Mouse (Mus musculus) liver, embryonic 13.5 days (tissue): ENCODE data around the gene Kif12. TPM values are rescaled to one million over a fixed set of nuclear protein-coding genes. Genes with fewer than 3 reads are reported as not detected.

Source experiments
- ATAC-seq: fragments of 200-750 bp; cut with Nextera tagmentation; 2 replicates; pipeline ENCODE4 v1.8.0; 2017; ENCODE audit warnings: low read depth, mild to moderate bottlenecking, moderate number of reproducible peaks, moderate library complexity
- DNase-seq: peaks from one replicate; pipeline ENCODE4 v3.0.0; 2022
- H3K27ac ChIP-seq: fragments of 300-500 bp; sonication (generic); 2 replicates; pipeline ENCODE4 v1.5.1; 2015; ENCODE audit warnings: moderate library complexity, mild to moderate bottlenecking, inconsistent platforms
- H3K27me3 ChIP-seq: fragments of 300-500 bp; sonication (generic); 2 replicates; pipeline ENCODE4 v1.6.1; 2015; ENCODE audit warnings: mild to moderate bottlenecking, inconsistent platforms
- H3K36me3 ChIP-seq: fragments of 300-500 bp; sonication (generic); 2 replicates; pipeline ENCODE4 v1.6.1; 2015; ENCODE audit warnings: mild to moderate bottlenecking, inconsistent platforms
- H3K4me1 ChIP-seq: fragments of 300-500 bp; sonication (generic); replicated peaks from 2 replicates; pipeline ENCODE4 v1.6.1; 2015; ENCODE audit warnings: inconsistent platforms
- H3K4me2 ChIP-seq: fragments of 300-500 bp; sonication (generic); 2 replicates; pipeline ENCODE4 v1.6.1; 2015; ENCODE audit warnings: inconsistent platforms, mild to moderate bottlenecking, moderate library complexity
- H3K4me3 ChIP-seq: fragments of 300-500 bp; sonication (generic); replicated peaks from 2 replicates; pipeline ENCODE4 v1.5.1; 2015; ENCODE audit warnings: mild to moderate bottlenecking, inconsistent platforms
- H3K9ac ChIP-seq: fragments of 300-500 bp; sonication (generic); 2 replicates; pipeline ENCODE4 v1.6.1; 2015; ENCODE audit warnings: mild to moderate bottlenecking, inconsistent platforms
- H3K9me3 ChIP-seq: fragments of 300-500 bp; sonication (generic); replicated peaks from 2 replicates; pipeline ENCODE4 v1.6.1; 2016; ENCODE audit warnings: inconsistent platforms
- WGBS: fragments of 180-500 bp; shearing (Covaris S2); methylation state at CpG from one replicate; pipeline ENCODE4 v1.1.7; 2015; ENCODE audit not compliant: insufficient replicate concordance; 5-methylcytosine and 5-hydroxymethylcytosine counted together
- polyA plus RNA-seq: library from polyadenylated mRNA; unstranded; fragments of >200 nt; fragmentation: Nextera tagmentation; extraction: Ambion mirVana; gene quantifications from 2 replicates; pipeline ENCODE4 v1.2.1, GENCODE M21; 2015

Kif12 gene
- polyA plus RNA-seq, result 5.1 TPM in 2 replicates

DNA sequence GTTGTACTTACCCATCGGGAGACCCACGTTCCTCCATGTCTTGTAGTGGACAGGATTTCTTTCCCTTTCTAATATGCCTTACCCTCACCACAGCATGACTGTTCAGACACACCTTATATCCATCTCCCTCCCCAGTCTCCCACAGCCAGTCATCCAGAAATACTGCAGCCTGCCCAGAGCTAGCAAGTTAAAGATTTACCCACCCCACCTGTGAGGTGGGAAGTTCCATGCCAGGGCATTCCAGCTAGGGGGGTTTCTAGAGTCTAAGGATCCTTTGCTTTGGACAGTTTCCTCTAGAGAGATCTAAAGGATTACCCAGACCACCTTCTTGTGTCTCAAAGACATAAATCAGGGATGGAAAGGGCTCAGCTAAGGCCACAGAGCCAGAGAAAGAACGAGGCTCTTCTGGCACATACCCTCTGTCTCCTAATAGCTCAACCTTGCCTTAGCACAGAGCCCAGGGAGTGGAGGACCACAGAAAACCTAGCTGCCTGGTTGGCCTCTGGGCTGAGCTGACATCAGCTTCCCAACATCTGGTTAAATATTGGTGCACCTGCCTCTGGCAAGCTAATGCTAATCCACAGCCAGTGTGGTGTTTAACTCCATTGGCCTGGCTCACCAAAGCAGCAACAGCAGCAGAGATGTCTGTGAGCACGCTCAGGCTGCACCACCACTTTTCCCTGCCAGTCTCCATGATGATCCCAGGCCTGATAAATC, at the start of gene Kif12:
Gene Kif12, minus strand, starts transcription at position 163 of the 717 bp plus-strand sequence.
- peak within 1 kb of the TSS; percentile 41; the same call in 1 of the 2 replicates for H3K9ac ChIP-seq
- DNase-seq, result no peak

DNA sequence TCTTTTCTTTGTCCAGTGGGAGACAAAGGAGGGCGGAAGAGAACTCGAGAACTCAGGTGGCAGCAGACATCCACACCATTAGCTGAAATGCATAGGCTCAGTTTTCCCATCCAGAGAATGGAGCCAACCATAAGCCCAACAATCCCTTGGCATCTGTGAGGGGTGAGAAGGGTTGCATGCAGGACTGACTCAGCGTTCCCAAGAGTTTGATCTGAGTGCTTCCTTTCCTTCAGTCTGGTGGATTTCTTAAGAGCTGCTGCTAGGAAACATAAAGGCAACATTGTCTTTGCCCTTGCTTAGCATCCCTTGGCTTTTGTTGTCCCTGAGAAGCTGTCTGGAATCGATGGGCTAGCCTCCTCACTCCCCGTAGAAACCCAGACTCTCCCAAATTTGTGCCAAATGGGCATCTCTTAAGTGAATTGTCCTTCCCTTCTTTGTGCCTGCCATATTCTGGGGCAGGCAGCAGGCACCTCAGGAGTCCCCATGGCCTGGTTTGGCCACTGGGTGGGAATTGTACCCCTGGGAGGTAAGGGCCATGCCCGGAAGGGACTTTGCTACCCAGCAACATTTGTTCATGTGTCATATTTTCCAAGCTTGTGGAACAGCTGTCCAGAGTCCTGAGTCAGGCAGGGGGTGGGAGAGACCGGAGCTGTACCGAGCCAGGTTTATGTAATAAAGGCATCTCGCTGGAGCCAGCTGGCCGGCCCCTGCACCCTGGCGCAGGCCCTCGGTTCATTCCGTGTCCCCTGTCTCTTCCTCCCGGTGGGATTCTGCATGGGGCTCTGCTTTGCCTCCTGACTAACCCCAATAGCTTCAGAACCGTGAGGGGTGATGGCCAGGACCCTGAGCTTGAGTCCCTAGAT, 49.4 kb upstream of the Kif12 start:
- Histone ChIP-seq H3K27ac (no peak overlapping the region), H3K27me3 (peaks cover 13% of the 10 kb centered on the region), H3K9ac (no peak overlapping the region), H3K4me1 (peaks cover 6% of the 10 kb centered on the region), H3K9me3 (no peaks in the 10 kb centered on the region), H3K4me3 (no peak overlapping the region), H3K4me2 (no peak overlapping the region), H3K36me3 (peaks cover 6% of the 10 kb centered on the region; the same call in 1 of the 2 replicates)
- no peak for ATAC-seq
- no peak for DNase-seq
- WGBS, result 69% methylated on average over 15 of the region's 15 CpGs

More for the DNA sequence above, at the start of gene Kif12:
- H3K4me3 ChIP-seq, result peak within 1 kb of the TSS; percentile 34
- H3K27ac ChIP-seq, result peak within 1 kb of the TSS; percentile 34; the same call in 1 of the 2 replicates
- peak; percentile 80 for ATAC-seq
- no peaks in the 10 kb centered on the region for H3K9me3 ChIP-seq
- H3K4me2 ChIP-seq, result peak within 1 kb of the TSS; percentile 49
- no peaks in the 10 kb centered on the region for H3K27me3 ChIP-seq
- WGBS, result 42% methylated on average over 4 of the region's 4 CpGs
- 0 out of 2 replicates have a peak, but pooled peaks cover 4% of the 10 kb centered on the region for H3K4me1 ChIP-seq
- H3K36me3 ChIP-seq, result no peaks in the 10 kb centered on the region

DNA sequence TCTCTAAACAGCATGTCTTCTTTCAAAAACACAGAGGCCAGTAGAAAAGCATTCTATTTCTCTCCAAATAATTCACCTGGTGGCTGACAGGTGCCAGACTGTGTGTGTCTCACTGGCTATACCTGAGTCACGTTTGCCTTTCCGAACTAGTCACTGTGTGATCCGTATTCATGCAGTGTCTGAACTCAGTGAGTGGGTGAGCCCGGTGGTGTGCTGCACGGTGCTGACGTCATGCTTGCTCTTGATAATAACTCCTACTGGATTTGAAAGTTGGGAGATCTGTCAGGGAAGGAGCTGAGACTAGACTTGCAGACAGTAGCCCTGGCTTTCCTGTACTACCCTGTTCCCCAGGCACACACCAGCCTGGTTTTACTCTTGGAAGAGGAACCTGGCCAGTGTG, 47.7 kb upstream of the Kif12 start:
- H3K4me1 ChIP-seq, result peaks cover 10% of the 10 kb centered on the region
- DNase-seq, result no peak
- H3K4me3 ChIP-seq, result no peak overlapping the region
- peaks cover 30% of the 10 kb centered on the region for H3K27me3 ChIP-seq
- ATAC-seq, result no peak
- H3K36me3 ChIP-seq, result 0 out of 2 replicates have a peak, but pooled peaks cover 6% of the 10 kb centered on the region
- no peaks in the 10 kb centered on the region for H3K9me3 ChIP-seq
- no peak overlapping the region for H3K9ac ChIP-seq
- no peak overlapping the region for H3K27ac ChIP-seq
- WGBS, result 66% methylated on average over 6 of the region's 6 CpGs
- no peak overlapping the region for H3K4me2 ChIP-seq

DNA sequence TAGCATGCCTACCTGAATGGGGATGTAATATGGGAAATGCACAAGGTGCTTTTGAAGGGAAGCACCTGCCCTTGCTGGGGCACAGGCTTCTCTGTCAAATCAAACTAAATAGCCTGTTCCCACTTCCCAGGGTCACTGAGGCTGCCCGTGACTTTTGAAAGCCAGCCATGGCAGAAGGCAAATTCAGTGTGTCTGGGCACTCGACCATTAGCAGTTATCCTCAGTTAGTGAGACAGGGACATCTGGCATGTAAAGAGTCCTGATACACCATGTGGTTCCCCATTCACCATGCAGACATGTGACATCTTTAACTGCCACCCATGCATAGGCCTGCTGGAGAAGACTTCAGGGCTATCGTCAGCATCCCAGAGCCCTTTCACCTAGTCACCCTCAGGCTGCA, 47.1 kb upstream of the Kif12 start:
- H3K9me3 ChIP-seq, result no peaks in the 10 kb centered on the region
- no peak overlapping the region for H3K27ac ChIP-seq
- ATAC-seq (no peak), DNase-seq (no peak)
- H3K36me3 ChIP-seq, result no peaks in the 10 kb centered on the region
- H3K4me2 ChIP-seq, result no peak overlapping the region
- H3K9ac ChIP-seq, result no peak overlapping the region
- no peak overlapping the region for H3K4me3 ChIP-seq
- H3K27me3 ChIP-seq, result peaks cover 36% of the 10 kb centered on the region
- 74% methylated on average over 3 of the region's 3 CpGs for WGBS
- peaks cover 10% of the 10 kb centered on the region for H3K4me1 ChIP-seq

DNA sequence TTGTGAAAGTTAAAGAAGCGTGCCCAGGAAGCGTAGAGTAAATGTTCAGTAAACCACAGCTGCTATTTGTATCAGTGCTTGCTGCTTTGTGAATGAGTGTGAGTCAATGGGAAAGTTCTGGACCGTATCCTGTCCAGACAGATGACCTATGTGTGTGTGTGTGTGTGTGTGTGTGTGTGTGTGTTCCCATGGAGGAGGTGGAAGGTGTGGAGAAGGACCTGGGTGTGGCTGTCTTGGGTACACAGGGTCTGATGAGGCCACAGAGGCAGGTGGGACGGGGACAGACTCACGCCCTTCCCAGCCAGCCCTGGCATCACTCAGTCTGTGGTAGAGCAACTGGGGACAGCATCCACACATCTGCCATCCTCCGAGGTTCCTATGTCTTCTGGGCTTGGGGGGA, 45.6 kb upstream of the Kif12 start:
- Histone ChIP-seq H3K4me3 (no peak overlapping the region), H3K4me1 (peaks cover 10% of the 10 kb centered on the region), H3K36me3 (no peaks in the 10 kb centered on the region), H3K4me2 (no peak overlapping the region), H3K27ac (no peak overlapping the region), H3K9me3 (no peaks in the 10 kb centered on the region), H3K27me3 (peaks cover 51% of the 10 kb centered on the region), H3K9ac (no peak overlapping the region)
- DNase-seq (no peak), ATAC-seq (no peak)
- 60% methylated on average over 6 of the region's 6 CpGs for WGBS

DNA sequence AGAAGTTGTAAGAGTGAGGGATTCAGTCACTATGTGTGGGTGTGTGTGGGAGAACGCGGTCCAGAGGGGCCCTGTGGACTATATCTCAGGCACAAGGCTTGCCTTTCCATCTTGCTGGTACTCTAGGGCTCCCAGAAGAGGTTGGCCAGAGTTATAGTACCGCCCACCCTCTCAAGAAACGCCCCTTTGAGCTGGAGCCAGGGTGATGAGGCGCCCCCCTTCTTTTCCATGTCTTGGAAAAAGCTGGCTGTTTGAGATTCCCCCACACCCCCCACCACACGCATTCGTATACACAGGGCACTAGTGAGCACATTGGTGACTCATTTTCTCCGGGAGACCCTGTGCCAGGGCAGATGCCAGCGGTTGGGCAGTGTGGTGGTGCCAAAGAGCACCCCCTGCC, 44.6 kb upstream of the Kif12 start:
- Histone ChIP-seq H3K27ac (no peak overlapping the region), H3K9ac (peak overlapping the region; percentile 61)
- 0 out of 2 replicates have a peak, but pooled peaks have one; percentile 11 for ATAC-seq

DNA sequence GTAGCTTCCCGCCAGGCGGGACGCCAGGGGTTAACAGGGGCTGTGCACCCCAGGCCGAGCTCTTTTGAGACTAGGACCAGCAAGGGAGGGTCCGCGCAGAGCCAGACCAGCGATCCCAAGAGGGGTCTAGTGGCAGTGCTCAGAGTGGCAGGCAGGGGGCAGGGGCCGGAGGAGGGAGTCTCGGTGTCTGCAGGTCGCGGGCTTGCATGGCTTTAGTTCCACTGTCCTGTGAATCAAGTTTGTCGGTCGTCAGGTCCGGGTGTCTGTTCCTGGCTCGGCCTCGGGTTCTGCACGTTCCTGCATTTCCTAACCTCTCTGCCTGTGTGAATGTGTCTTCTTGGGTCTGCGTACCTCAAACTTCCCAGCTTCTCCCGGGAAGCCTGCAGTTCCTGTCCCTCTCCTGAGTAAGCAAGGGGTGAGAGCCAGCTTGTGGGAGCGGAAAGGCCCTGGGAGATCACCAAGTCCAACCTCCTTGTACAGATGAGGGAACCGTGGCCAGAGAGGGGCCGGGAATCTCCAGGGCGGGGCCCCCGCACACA, 44.1 kb upstream of the Kif12 start:
- Histone ChIP-seq H3K4me1 (peaks cover 10% of the 10 kb centered on the region), H3K27ac (no peak overlapping the region), H3K36me3 (no peaks in the 10 kb centered on the region), H3K4me2 (peak overlapping the region; percentile 68), H3K9ac (peak overlapping the region; percentile 61), H3K4me3 (peak overlapping the region; percentile 61), H3K9me3 (no peaks in the 10 kb centered on the region), H3K27me3 (peaks cover 65% of the 10 kb centered on the region)
- 6% methylated on average over 24 of the region's 24 CpGs for WGBS
- no peak for ATAC-seq
- DNase-seq, result no peak

More for the DNA sequence above, 44.6 kb upstream of the Kif12 start:
- DNase-seq, result no peak
- Histone ChIP-seq H3K9me3 (no peaks in the 10 kb centered on the region), H3K36me3 (no peaks in the 10 kb centered on the region), H3K4me2 (peak overlapping the region; percentile 68), H3K4me3 (peak overlapping the region; percentile 61), H3K4me1 (peaks cover 10% of the 10 kb centered on the region), H3K27me3 (peaks cover 61% of the 10 kb centered on the region)
- 34% methylated on average over 9 of the region's 9 CpGs for WGBS

DNA sequence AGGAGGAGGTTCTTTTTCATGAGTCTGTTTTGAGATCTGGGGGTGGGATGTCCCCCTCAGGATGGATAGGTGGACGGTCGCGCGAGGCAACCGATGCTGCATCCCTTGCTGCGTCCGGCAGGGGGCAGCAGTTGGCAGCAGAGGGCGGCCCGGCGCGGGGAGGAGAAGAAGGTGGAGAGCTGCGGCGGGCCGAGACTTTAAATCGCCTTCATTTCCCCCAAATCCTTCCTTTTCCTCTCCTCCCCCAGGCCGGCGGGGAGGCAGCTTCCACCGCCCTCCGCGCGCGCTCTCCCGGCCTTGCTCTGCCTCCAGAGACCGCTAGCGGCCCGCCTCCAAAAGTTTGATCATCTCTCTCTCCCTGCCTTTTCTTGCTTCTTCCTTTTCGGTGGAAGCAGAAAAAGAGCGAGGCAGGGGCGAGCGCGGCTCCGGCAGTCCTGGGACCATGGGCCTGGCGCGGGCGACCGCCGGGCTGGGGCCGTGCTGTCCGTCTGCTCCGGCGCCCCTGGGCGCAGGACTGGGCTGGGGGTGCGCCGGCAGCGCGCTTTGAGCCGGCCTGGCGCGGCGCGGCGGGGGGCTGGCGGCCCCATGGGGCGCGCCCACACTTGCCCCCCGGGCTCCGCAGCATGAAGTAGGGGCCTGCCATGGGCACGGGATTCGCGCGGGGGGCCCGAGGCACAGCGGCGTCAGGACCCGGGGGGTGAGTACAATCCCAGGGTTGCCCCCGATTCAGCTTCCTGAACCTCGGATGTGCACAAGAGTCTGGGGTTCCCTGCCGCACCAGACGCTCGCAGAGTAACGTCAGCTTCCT, 43.5 kb upstream of the Kif12 start:
- no peak overlapping the region for H3K27ac ChIP-seq
- under 1% methylated on average over 71 of the region's 71 CpGs for WGBS

DNA sequence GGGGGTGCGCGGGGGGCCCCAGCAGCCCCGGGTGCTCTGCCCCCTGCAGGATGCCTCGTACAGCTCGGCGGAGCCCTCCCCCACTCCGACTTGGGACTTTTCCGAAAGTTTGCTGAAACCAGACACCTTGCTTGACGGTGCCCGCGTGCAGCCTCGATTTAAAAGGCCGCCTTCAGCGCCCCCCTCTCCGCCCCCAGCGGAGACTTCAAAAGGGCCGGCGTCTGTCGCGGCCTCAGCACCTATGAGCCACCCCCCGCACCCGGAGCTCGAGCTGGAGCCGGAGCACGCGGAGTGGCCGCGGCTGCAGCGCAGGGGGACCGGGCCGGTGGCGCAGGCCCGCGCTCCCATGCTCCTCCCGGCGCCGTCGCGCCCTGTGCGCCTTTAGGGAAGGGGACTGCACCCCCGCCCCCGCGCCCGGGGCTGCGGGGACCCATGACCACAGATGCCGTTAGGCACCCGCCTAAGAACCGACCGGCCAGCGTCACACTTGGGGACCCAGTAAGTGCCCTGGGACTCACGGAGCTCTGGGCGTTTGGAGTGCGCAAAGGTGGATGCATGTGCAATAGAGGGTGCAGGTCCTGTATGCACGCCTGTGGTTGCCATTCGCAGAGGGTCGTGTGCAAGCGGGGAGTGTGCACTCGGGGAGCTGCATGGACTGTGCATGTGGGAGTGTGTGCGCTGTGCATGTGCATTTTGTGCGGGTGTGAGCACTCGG, 42.1 kb upstream of the Kif12 start, which contains the start of gene Col27a1:
Gene Col27a1, plus strand, starts transcription at position 98 of the 715 bp plus-strand sequence.
- 3% methylated on average over 61 of the region's 61 CpGs for WGBS
- H3K36me3 ChIP-seq, result no peaks in the 10 kb centered on the region
- ATAC-seq (peak; percentile 35; the same call in 1 of the 2 replicates), DNase-seq (no peak)
- no peaks in the 10 kb centered on the region for H3K9me3 ChIP-seq
- no peak within 1 kb of the TSS for H3K27ac ChIP-seq
- H3K4me3 ChIP-seq, result peak within 1 kb of the TSS; percentile 61
- H3K4me1 ChIP-seq, result peaks cover 10% of the 10 kb centered on the region
- 0 out of 2 replicates have a peak within 1 kb of the TSS, but pooled peaks have one; percentile 9 for H3K9ac ChIP-seq
- peaks cover 65% of the 10 kb centered on the region for H3K27me3 ChIP-seq
- H3K4me2 ChIP-seq, result peak within 1 kb of the TSS; percentile 68

More for the DNA sequence above, 43.5 kb upstream of the Kif12 start:
- Histone ChIP-seq H3K4me1 (peaks cover 10% of the 10 kb centered on the region), H3K9me3 (no peaks in the 10 kb centered on the region), H3K9ac (peak overlapping the region; percentile 61), H3K27me3 (peaks cover 65% of the 10 kb centered on the region), H3K36me3 (no peaks in the 10 kb centered on the region), H3K4me2 (peak overlapping the region; percentile 68), H3K4me3 (peak overlapping the region; percentile 61)
- ATAC-seq (peak; percentile 12; the same call in 1 of the 2 replicates), DNase-seq (no peak)

DNA sequence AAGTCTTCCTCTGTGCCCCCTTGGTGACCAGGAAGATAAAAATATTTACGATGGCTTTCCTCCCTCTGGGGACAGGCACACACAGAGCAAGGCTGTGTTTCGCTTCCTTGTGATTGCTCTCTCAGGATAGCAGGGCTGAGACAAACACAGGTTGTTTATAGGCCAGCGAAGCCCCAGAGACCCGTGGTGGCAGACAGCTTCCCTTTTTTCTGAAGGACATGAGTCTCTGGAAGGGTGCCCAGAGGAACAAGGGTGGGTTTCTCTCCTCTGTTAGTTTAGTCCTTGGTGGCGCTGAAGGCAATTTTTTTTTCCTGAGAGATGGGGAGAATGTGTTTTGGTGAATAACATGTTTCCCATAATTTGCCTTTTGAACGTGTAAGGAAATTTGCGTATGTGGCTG, 33.7 kb upstream of the Kif12 start:
- no peaks in the 10 kb centered on the region for H3K27me3 ChIP-seq
- H3K9ac ChIP-seq, result no peak overlapping the region
- no peak for ATAC-seq
- no peak overlapping the region for H3K4me3 ChIP-seq
- no peaks in the 10 kb centered on the region for H3K36me3 ChIP-seq
- H3K27ac ChIP-seq, result no peak overlapping the region
- no peaks in the 10 kb centered on the region for H3K4me1 ChIP-seq
- no peak overlapping the region for H3K4me2 ChIP-seq
- no peaks in the 10 kb centered on the region for H3K9me3 ChIP-seq
- WGBS, result 47% methylated on average over 7 of the region's 7 CpGs
- no peak for DNase-seq
